Mouse (Mus musculus) embryonic facial prominence, embryonic 13.5 days (tissue): Measurements from ENCODE around the gene Heatr9. TPM values are rescaled to one million over a fixed set of nuclear protein-coding genes. Genes with fewer than 3 reads are reported as not detected.

Source experiments
- ATAC-seq: fragments of 200-750 bp; cut with Nextera tagmentation; 2 replicates; pipeline ENCODE4 v1.8.0; 2017; ENCODE audit warnings: low read depth; ENCODE audit not compliant: insufficient number of reproducible peaks, insufficient read depth, low FRiP score, low TSS enrichment
- H3K27ac ChIP-seq: fragments of 300-500 bp; sonication (generic); 2 replicates; pipeline ENCODE4 v1.5.1; 2015; ENCODE audit warnings: moderate library complexity, mild to moderate bottlenecking, inconsistent platforms
- H3K27me3 ChIP-seq: fragments of 300-500 bp; sonication (generic); 2 replicates; pipeline ENCODE4 v1.6.1; 2015; ENCODE audit warnings: mild to moderate bottlenecking, inconsistent platforms
- H3K36me3 ChIP-seq: fragments of 300-500 bp; sonication (generic); 2 replicates; pipeline ENCODE4 v1.6.1; 2015; ENCODE audit warnings: mild to moderate bottlenecking, inconsistent platforms
- H3K4me1 ChIP-seq: fragments of 300-500 bp; sonication (generic); 2 replicates; pipeline ENCODE4 v1.6.1; 2015; ENCODE audit warnings: inconsistent platforms
- H3K4me2 ChIP-seq: fragments of 300-500 bp; sonication (generic); 2 replicates; pipeline ENCODE4 v1.6.1; 2015; ENCODE audit warnings: moderate library complexity, mild to moderate bottlenecking, inconsistent platforms
- H3K4me3 ChIP-seq: fragments of 300-500 bp; sonication (generic); 2 replicates; pipeline ENCODE4 v1.5.1; 2015; ENCODE audit warnings: mild to moderate bottlenecking, inconsistent platforms
- H3K9ac ChIP-seq: fragments of 300-500 bp; sonication (generic); 2 replicates; pipeline ENCODE4 v1.6.1; 2015; ENCODE audit warnings: mild to moderate bottlenecking, inconsistent platforms
- H3K9me3 ChIP-seq: fragments of 300-500 bp; sonication (generic); 2 replicates; pipeline ENCODE4 v1.6.1; 2016; ENCODE audit warnings: inconsistent platforms
- WGBS: fragments of 180-500 bp; shearing (Covaris S2); methylation state at CpG from one replicate; pipeline ENCODE4 v1.1.7; 2015; ENCODE audit warnings: mixed read lengths; 5-methylcytosine and 5-hydroxymethylcytosine counted together
- polyA plus RNA-seq: library from polyadenylated mRNA; unstranded; fragments of >200 nt; fragmentation: Nextera tagmentation; extraction: Ambion mirVana; gene quantifications from 2 replicates; pipeline ENCODE4 v1.2.1, GENCODE M21; 2015

Heatr9 gene
- not detected in 2 replicates for polyA plus RNA-seq

GRCm38 (mm10) chr11:83522075-83522474 lies at the start of gene Heatr9:
Heatr9 (minus strand) TSS chr11:83522175.
- ATAC-seq = no peak
- H3K27me3 ChIP-seq = no peaks in the 10 kb centered on the region
- WGBS = 85% methylated on average over 3 of the region's 3 CpGs

GRCm38 (mm10) chr11:83570189-83570588 lies 48.2 kb upstream of the Heatr9 start:
- 39% methylated on average over 2 of the region's 2 CpGs for WGBS
- H3K36me3 ChIP-seq = no peaks in the 10 kb centered on the region
- no peak for ATAC-seq

More at GRCm38 (mm10) chr11:83522075-83522474, at the start of gene Heatr9:
- Histone ChIP-seq H3K9ac (no peak within 1 kb of the TSS), H3K4me1 (no peaks in the 10 kb centered on the region), H3K36me3 (no peaks in the 10 kb centered on the region; the same call in 1 of the 2 replicates), H3K4me2 (no peak within 1 kb of the TSS), H3K27ac (no peak within 1 kb of the TSS), H3K4me3 (no peak within 1 kb of the TSS), H3K9me3 (no peaks in the 10 kb centered on the region)

GRCm38 (mm10) chr11:83569249-83569648 lies 47.3 kb upstream of the Heatr9 start:
- H3K4me2 ChIP-seq = no peak overlapping the region
- WGBS = 95% methylated on average over 7 of the region's 7 CpGs
- H3K27ac ChIP-seq = no peak overlapping the region
- H3K4me1 ChIP-seq = no peaks in the 10 kb centered on the region
- ATAC-seq = no peak
- H3K4me3 ChIP-seq = no peak overlapping the region
- no peaks in the 10 kb centered on the region for H3K9me3 ChIP-seq
- H3K27me3 ChIP-seq = no peaks in the 10 kb centered on the region
- H3K9ac ChIP-seq = no peak overlapping the region
- no peaks in the 10 kb centered on the region for H3K36me3 ChIP-seq

More at GRCm38 (mm10) chr11:83570189-83570588, 48.2 kb upstream of the Heatr9 start:
- H3K4me1 ChIP-seq = no peaks in the 10 kb centered on the region
- H3K4me2 ChIP-seq = no peak overlapping the region
- H3K4me3 ChIP-seq = no peak overlapping the region
- no peaks in the 10 kb centered on the region for H3K27me3 ChIP-seq
- H3K27ac ChIP-seq = no peak overlapping the region
- H3K9ac ChIP-seq = no peak overlapping the region
- H3K9me3 ChIP-seq = no peaks in the 10 kb centered on the region

GRCm38 (mm10) chr11:83568786-83569185 lies 46.8 kb upstream of the Heatr9 start:
- Histone ChIP-seq H3K4me1 (no peaks in the 10 kb centered on the region), H3K27me3 (no peaks in the 10 kb centered on the region), H3K27ac (no peak overlapping the region), H3K4me3 (no peak overlapping the region), H3K4me2 (no peak overlapping the region), H3K9me3 (no peaks in the 10 kb centered on the region), H3K36me3 (no peaks in the 10 kb centered on the region), H3K9ac (no peak overlapping the region)
- WGBS = 82% methylated on average over 3 of the region's 3 CpGs
- ATAC-seq = no peak

- ATAC-seq = no peak
- 87% methylated on average over 9 of the region's 9 CpGs for WGBS
- Histone ChIP-seq H3K4me2 (no peak overlapping the region), H3K4me1 (no peaks in the 10 kb centered on the region), H3K36me3 (no peaks in the 10 kb centered on the region), H3K9me3 (no peaks in the 10 kb centered on the region), H3K9ac (no peak overlapping the region), H3K4me3 (no peak overlapping the region), H3K27ac (no peak overlapping the region), H3K27me3 (no peaks in the 10 kb centered on the region)
Observed at GRCm38 (mm10) chr11:83568061-83568460, 46.1 kb upstream of the Heatr9 start.

GRCm38 (mm10) chr11:83567311-83567710 lies 45.3 kb upstream of the Heatr9 start:
- WGBS = 75% methylated on average over 7 of the region's 7 CpGs
- no peak overlapping the region for H3K9ac ChIP-seq

GRCm38 (mm10) chr11:83566617-83567016 lies 44.6 kb upstream of the Heatr9 start:
- no peak for ATAC-seq
- H3K27ac ChIP-seq = no peak overlapping the region
- H3K36me3 ChIP-seq = no peaks in the 10 kb centered on the region
- H3K4me1 ChIP-seq = no peaks in the 10 kb centered on the region
- no peak overlapping the region for H3K4me2 ChIP-seq
- H3K9me3 ChIP-seq = no peaks in the 10 kb centered on the region
- no peak overlapping the region for H3K4me3 ChIP-seq
- H3K27me3 ChIP-seq = no peaks in the 10 kb centered on the region
- no peak overlapping the region for H3K9ac ChIP-seq

More at GRCm38 (mm10) chr11:83567311-83567710, 45.3 kb upstream of the Heatr9 start:
- no peak for ATAC-seq
- Histone ChIP-seq H3K27ac (no peak overlapping the region), H3K4me2 (no peak overlapping the region), H3K9me3 (no peaks in the 10 kb centered on the region), H3K36me3 (no peaks in the 10 kb centered on the region), H3K4me3 (no peak overlapping the region), H3K4me1 (no peaks in the 10 kb centered on the region), H3K27me3 (no peaks in the 10 kb centered on the region)

GRCm38 (mm10) chr11:83563754-83564153 lies 41.8 kb upstream of the Heatr9 start:
- ATAC-seq = no peak
- 73% methylated on average over 2 of the region's 2 CpGs for WGBS
- H3K27ac ChIP-seq = no peak overlapping the region

GRCm38 (mm10) chr11:83562311-83562887 lies 40.4 kb upstream of the Heatr9 start:
- Histone ChIP-seq H3K4me1 (no peaks in the 10 kb centered on the region), H3K36me3 (no peaks in the 10 kb centered on the region), H3K9ac (no peak overlapping the region), H3K4me2 (no peak overlapping the region), H3K4me3 (no peak overlapping the region), H3K27ac (no peak overlapping the region), H3K9me3 (no peaks in the 10 kb centered on the region), H3K27me3 (no peaks in the 10 kb centered on the region)
- 68% methylated on average over 6 of the region's 6 CpGs for WGBS
- ATAC-seq = no peak

More at GRCm38 (mm10) chr11:83563754-83564153, 41.8 kb upstream of the Heatr9 start:
- no peak overlapping the region for H3K4me2 ChIP-seq
- no peaks in the 10 kb centered on the region for H3K4me1 ChIP-seq
- no peaks in the 10 kb centered on the region for H3K36me3 ChIP-seq
- H3K9ac ChIP-seq = no peak overlapping the region
- H3K4me3 ChIP-seq = no peak overlapping the region
- no peaks in the 10 kb centered on the region for H3K27me3 ChIP-seq
- H3K9me3 ChIP-seq = no peaks in the 10 kb centered on the region

- Histone ChIP-seq H3K36me3 (no peaks in the 10 kb centered on the region), H3K27me3 (no peaks in the 10 kb centered on the region), H3K9me3 (no peaks in the 10 kb centered on the region), H3K4me3 (no peak overlapping the region), H3K4me1 (no peaks in the 10 kb centered on the region), H3K27ac (no peak overlapping the region), H3K9ac (no peak overlapping the region), H3K4me2 (no peak overlapping the region)
- WGBS = 76% methylated on average over 6 of the region's 6 CpGs
- no peak for ATAC-seq
Observed at GRCm38 (mm10) chr11:83560405-83560804, 38.4 kb upstream of the Heatr9 start.

- no peak for ATAC-seq
- H3K36me3 ChIP-seq = no peaks in the 10 kb centered on the region
- H3K4me3 ChIP-seq = no peak overlapping the region
- 74% methylated on average over 10 of the region's 10 CpGs for WGBS
- H3K9ac ChIP-seq = no peak overlapping the region
- no peak overlapping the region for H3K4me2 ChIP-seq
- no peaks in the 10 kb centered on the region for H3K27me3 ChIP-seq
- no peak overlapping the region for H3K27ac ChIP-seq
- H3K9me3 ChIP-seq = no peaks in the 10 kb centered on the region
- H3K4me1 ChIP-seq = no peaks in the 10 kb centered on the region
Observed at GRCm38 (mm10) chr11:83557074-83557473, 35.1 kb upstream of the Heatr9 start.

- no peaks in the 10 kb centered on the region for H3K36me3 ChIP-seq
- ATAC-seq = no peak; the same call in 1 of the 2 replicates
- H3K9ac ChIP-seq = no peak overlapping the region
- no peak overlapping the region for H3K27ac ChIP-seq
- no peaks in the 10 kb centered on the region for H3K9me3 ChIP-seq
- WGBS = 24% methylated on average over 8 of the region's 8 CpGs
- H3K4me2 ChIP-seq = no peak overlapping the region
- no peak overlapping the region for H3K4me3 ChIP-seq
- H3K4me1 ChIP-seq = no peaks in the 10 kb centered on the region
- H3K27me3 ChIP-seq = no peaks in the 10 kb centered on the region
Observed at GRCm38 (mm10) chr11:83556085-83556781, 34.3 kb upstream of the Heatr9 start.
